Comparison of ENCODE assay signal across 9 mouse cellular contexts in genomic region chr7:48928364-48928763, GRCm38 (mm10). TPM values are rescaled to one million over a fixed set of nuclear protein-coding genes. Genes with fewer than 3 reads are reported as not detected.
A peak's percentile ranks its signal among the peaks of the same experiment; 100 is the strongest.
DNase-seq lines count a peak whose midpoint lies in the region; ATAC-seq and TF ChIP-seq lines count a peak whose summit lies in the region.
"Had no signal": no experiment of that assay in that cellular context is flagged by ENCODE, and none has a peak within 500 bp of the region (broad histone marks: within the 10 kb centered on the region; RNA-seq: fewer than 3 reads in every experiment).

No protein-coding gene starts in this region.

- H3K36me3 ChIP-seq in midbrain, embryonic 10.5 days = no peaks in the 10 kb centered on the region
- no peaks in the 10 kb centered on the region for H3K36me3 ChIP-seq in midbrain, embryonic 15.5 days (replicated peaks)
- H3K36me3 ChIP-seq in forebrain, embryonic 16.5 days (ENCODE audit: control insufficient read depth, insufficient read depth) = no peaks in the 10 kb centered on the region
- H3K36me3 ChIP-seq in kidney, embryonic 15.5 days = no peaks in the 10 kb centered on the region
- H3K36me3 ChIP-seq in liver, embryonic 14.5 days (replicated peaks; ENCODE audit: control insufficient read depth, insufficient read depth, low read depth) = no peaks in the 10 kb centered on the region
- H3K36me3 ChIP-seq: embryonic facial prominence, embryonic 13.5 days had no signal

- H3K9me3 ChIP-seq in midbrain, embryonic 10.5 days (replicated peaks) = no peaks in the 10 kb centered on the region
- no peaks in the 10 kb centered on the region for H3K9me3 ChIP-seq in midbrain, embryonic 15.5 days
- H3K9me3 ChIP-seq in forebrain, embryonic 16.5 days (ENCODE audit: control insufficient read depth, low read length) = no peaks in the 10 kb centered on the region
- no peaks in the 10 kb centered on the region for H3K9me3 ChIP-seq in kidney, embryonic 15.5 days (replicated peaks)
- H3K9me3 ChIP-seq in liver, embryonic 14.5 days (ENCODE audit: control insufficient read depth, low read length) = no peaks in the 10 kb centered on the region
- H3K9me3 ChIP-seq: embryonic facial prominence, embryonic 13.5 days had no signal

- no peak overlapping the region for H3K9ac ChIP-seq in midbrain, embryonic 15.5 days
- no peak overlapping the region for H3K9ac ChIP-seq in forebrain, embryonic 16.5 days (replicated peaks; ENCODE audit: low read depth, low read length)
- no peak overlapping the region for H3K9ac ChIP-seq in kidney, embryonic 15.5 days
- no peak overlapping the region for H3K9ac ChIP-seq in liver, embryonic 14.5 days (replicated peaks)
- H3K9ac ChIP-seq: embryonic facial prominence, embryonic 13.5 days had no signal

- no peak overlapping the region for H3K4me3 ChIP-seq in midbrain, embryonic 10.5 days
- no peak overlapping the region for H3K4me3 ChIP-seq in midbrain, embryonic 15.5 days
- no peak overlapping the region for H3K4me3 ChIP-seq in forebrain, embryonic 16.5 days (replicated peaks; ENCODE audit: low read length)
- H3K4me3 ChIP-seq in kidney, embryonic 15.5 days (replicated peaks) = no peak overlapping the region
- no peak overlapping the region for H3K4me3 ChIP-seq in liver, embryonic 14.5 days (ENCODE audit: insufficient read depth in 1 of 2, low read depth in 2 of 2, low read length in 2 of 2)
- H3K4me3 ChIP-seq: embryonic facial prominence, embryonic 13.5 days had no signal

- TF ChIP-seq EP300 in liver, embryonic 14.5 days (IDR thresholded peaks at IDR 0.05; ENCODE audit: low read depth) = no peak

- H3K27ac ChIP-seq in midbrain, embryonic 10.5 days (replicated peaks) = peak overlapping the region; percentile 69
- no peak overlapping the region for H3K27ac ChIP-seq in midbrain, embryonic 15.5 days
- H3K27ac ChIP-seq in forebrain, embryonic 16.5 days (ENCODE audit: low read length) = no peak overlapping the region
- no peak overlapping the region for H3K27ac ChIP-seq in kidney, embryonic 15.5 days
- no peak overlapping the region for H3K27ac ChIP-seq in liver, embryonic 14.5 days
- H3K27ac ChIP-seq: embryonic facial prominence, embryonic 13.5 days had no signal

- H3K4me1 ChIP-seq in midbrain, embryonic 10.5 days = peaks cover 27% of the 10 kb centered on the region
- peaks cover 3% of the 10 kb centered on the region; the same call in 1 of the 2 replicates for H3K4me1 ChIP-seq in midbrain, embryonic 15.5 days
- H3K4me1 ChIP-seq in forebrain, embryonic 16.5 days (replicated peaks; ENCODE audit: control insufficient read depth, insufficient read depth, low read length) = no peaks in the 10 kb centered on the region
- peaks cover 30% of the 10 kb centered on the region for H3K4me1 ChIP-seq in kidney, embryonic 15.5 days
- peaks cover 3 to 10% of the 10 kb centered on the region in 2 experiments; a peak in 2 of 4 replicates for H3K4me1 ChIP-seq in liver, embryonic 14.5 days (replicated peaks; ENCODE audit: control insufficient read depth in 2 of 2, insufficient read depth in 2 of 2, low read length in 1 of 2)

- peak; percentile 91 for TF ChIP-seq CTCF in liver, embryonic 14.5 days (IDR thresholded peaks at IDR 0.05; ENCODE audit: low read depth)

- H3K4me2 ChIP-seq in midbrain, embryonic 15.5 days = no peak overlapping the region
- H3K4me2 ChIP-seq in forebrain, embryonic 16.5 days (ENCODE audit: low read length) = no peak overlapping the region
- no peak overlapping the region for H3K4me2 ChIP-seq in kidney, embryonic 15.5 days
- H3K4me2 ChIP-seq in liver, embryonic 14.5 days (ENCODE audit: low read depth) = no peak overlapping the region
- H3K4me2 ChIP-seq: embryonic facial prominence, embryonic 13.5 days had no signal

- 17% methylated on average over 3 of the region's 3 CpGs for WGBS in midbrain, embryonic 10.5 days
- 12% methylated on average over 3 of the region's 3 CpGs for WGBS in midbrain, embryonic 15.5 days
- 7% methylated on average over 3 of the region's 3 CpGs for WGBS in forebrain, embryonic 16.5 days
- WGBS in kidney, embryonic 15.5 days = 26% methylated on average over 3 of the region's 3 CpGs
- 2% methylated on average over 3 of the region's 3 CpGs for WGBS in liver, embryonic 14.5 days (ENCODE audit: insufficient replicate concordance)

- H3K27me3 ChIP-seq in midbrain, embryonic 10.5 days (ENCODE audit: low read depth, poor library complexity, severe bottlenecking) = peaks cover 80% of the 10 kb centered on the region
- H3K27me3 ChIP-seq in midbrain, embryonic 15.5 days (replicated peaks) = no peaks in the 10 kb centered on the region
- H3K27me3 ChIP-seq in forebrain, embryonic 16.5 days (replicated peaks; ENCODE audit: control insufficient read depth, insufficient read depth, low read length) = no peaks in the 10 kb centered on the region
- no peaks in the 10 kb centered on the region for H3K27me3 ChIP-seq in kidney, embryonic 15.5 days
- H3K27me3 ChIP-seq in liver, embryonic 14.5 days (ENCODE audit: control insufficient read depth, insufficient read depth, low read length) = no peaks in the 10 kb centered on the region

- DNase-seq in midbrain, embryonic 10.5 days (ENCODE audit: low spot score) = peak; percentile 76
- DNase-seq in liver, embryonic 14.5 days (ENCODE audit: low read depth in 3 of 3, low spot score in 3 of 3) = no peak
- DNase-seq in thymus, postnatal 14 days = peak; percentile 75

- ATAC-seq in midbrain, embryonic 15.5 days (replicated peaks) = no peak; the same call in 1 of the 2 replicates
- peak; percentile 34; the same call in 1 of the 2 replicates for ATAC-seq in cerebellum, adult (ENCODE audit: insufficient number of reproducible peaks, low FRiP score, low TSS enrichment)
- peak; percentile 45; the same call in 1 of the 2 replicates for ATAC-seq in forebrain, embryonic 16.5 days
- ATAC-seq in kidney, embryonic 15.5 days (replicated peaks; ENCODE audit: low FRiP score) = 0 out of 2 replicates have a peak, but pooled peaks have one; percentile 30
- no peak for ATAC-seq in liver, embryonic 14.5 days (ENCODE audit: insufficient read depth)
- peak; percentile 64; the same call in 1 of the 2 replicates for ATAC-seq in neutrophil, adult 5-6 weeks (ENCODE audit: extremely low read depth, insufficient number of reproducible peaks, low FRiP score, poor library complexity, severe bottlenecking)

RNA-seq across cellular contexts. Expression of gene Nav2, which starts 19.8 kb away (rescaled TPM):
- polyA plus RNA-seq in midbrain, embryonic 10.5 days (2016; fragmentation: Nextera tagmentation; extraction: Ambion mirVana) = 13.7 and 19.4 TPM in 2 replicates
- polyA plus RNA-seq in midbrain, embryonic 15.5 days (2015; fragmentation: Nextera tagmentation; extraction: Ambion mirVana) = 22.8 and 26.2 TPM in 2 replicates
- 22.0 and 35.2 TPM in 2 replicates for polyA plus RNA-seq in forebrain, embryonic 16.5 days (2015; fragmentation: Nextera tagmentation; extraction: Ambion mirVana)
- 27.0 and 28.8 TPM in 2 replicates for polyA plus RNA-seq in kidney, embryonic 15.5 days (2015; fragmentation: Nextera tagmentation; extraction: Ambion mirVana)
- polyA plus RNA-seq in liver, embryonic 14.5 days (2012; rRNA removed) = 1.3 and 1.5 TPM in 2 replicates
- 1.6 and 2.0 TPM in 2 replicates for polyA plus RNA-seq in liver, embryonic 14.5 days (2014; fragmentation: Nextera tagmentation; extraction: Ambion mirVana)
- 2.3 and 3.1 TPM in 2 replicates for total RNA-seq in neutrophil, adult 5-6 weeks (2017)

RNA-seq across cellular contexts. Expression of gene E2f8, which starts 47.0 kb away (rescaled TPM):
- polyA plus RNA-seq in midbrain, embryonic 10.5 days (2016; fragmentation: Nextera tagmentation; extraction: Ambion mirVana) = 17.1 and 18.8 TPM in 2 replicates
- polyA plus RNA-seq in midbrain, embryonic 15.5 days (2015; fragmentation: Nextera tagmentation; extraction: Ambion mirVana) = 2.3 and 2.5 TPM in 2 replicates
- 4.8 and 5.7 TPM in 2 replicates for polyA plus RNA-seq in forebrain, embryonic 16.5 days (2015; fragmentation: Nextera tagmentation; extraction: Ambion mirVana)
- polyA plus RNA-seq in kidney, embryonic 15.5 days (2015; fragmentation: Nextera tagmentation; extraction: Ambion mirVana) = 22.8 and 22.9 TPM in 2 replicates
- 23.6 and 25.9 TPM in 2 replicates for polyA plus RNA-seq in liver, embryonic 14.5 days (2012; rRNA removed)
- 28.2 and 32.0 TPM in 2 replicates for polyA plus RNA-seq in liver, embryonic 14.5 days (2014; fragmentation: Nextera tagmentation; extraction: Ambion mirVana)
- 2.0 and 3.6 TPM in 2 replicates for total RNA-seq in neutrophil, adult 5-6 weeks (2017)

Comparison
In these comparisons a context has a peak if more than half of its experiments do, and no peak if none do; other contexts are left out.
1. DNase-seq: peak in midbrain, embryonic 10.5 days (single experiment) and thymus, postnatal 14 days (single experiment); none in liver, embryonic 14.5 days (0 of 3).
2. ATAC-seq: peak in cerebellum, adult (single experiment), forebrain, embryonic 16.5 days (single experiment), kidney, embryonic 15.5 days (single experiment) and neutrophil, adult 5-6 weeks (single experiment); none in midbrain, embryonic 15.5 days (single experiment) and liver, embryonic 14.5 days (single experiment).